Mouse (Mus musculus): Measurements from ENCODE around the gene Smoc2.

DNA sequence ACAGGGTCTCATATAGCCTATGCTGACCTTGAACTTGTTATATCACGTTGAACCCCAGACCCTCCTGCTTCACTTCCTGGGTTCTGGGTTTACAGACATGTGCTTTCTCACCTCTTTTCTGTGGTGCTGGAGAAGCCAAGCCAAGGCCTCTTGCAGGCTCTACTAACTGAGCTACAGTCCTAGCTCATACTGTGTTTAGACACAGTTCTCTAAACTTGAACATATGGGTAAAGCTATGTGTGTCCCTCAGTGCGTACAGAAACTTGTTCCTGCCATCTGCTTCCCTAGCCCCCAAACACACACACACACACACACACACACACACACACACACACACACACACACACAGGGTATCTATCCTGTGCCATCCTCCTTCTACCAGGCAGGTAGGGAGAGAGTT lies 100.2 kb downstream of the Smoc2 start:
- TF ChIP-seq POLR2A (IDR thresholded peaks at IDR 0.05; ENCODE audit: control insufficient read depth, low read depth, low read length): no peak
- no peak for TF ChIP-seq CTCF (IDR thresholded peaks at IDR 0.05; ENCODE audit: control insufficient read depth, insufficient read depth, insufficient replicate concordance, low read depth, low read length)

Measured in testis, adult 2 months (tissue).